Mouse (Mus musculus) MEL (cell line): ENCODE data around the gene Zbtb46.

Source experiments
- CTCF ChIP-seq, 3 experiments: IDR thresholded peaks in 2 of 3; conservative IDR thresholded peaks in 1 of 3; 2 replicates each; pipeline ENCODE4 v1.5.1; 2011 to 2012; ENCODE audit warnings: low read length in 3 of 3, low read depth in 2 of 3, mild to moderate bottlenecking in 2 of 3, improper control_type of control experiment in 1 of 3, inconsistent platforms in 1 of 3, mixed read lengths in 1 of 3, moderate library complexity in 1 of 3; ENCODE audit not compliant: control insufficient read depth in 1 of 3, insufficient read depth in 1 of 3, poor library complexity in 1 of 3, severe bottlenecking in 1 of 3
- MAFK ChIP-seq: IDR thresholded peaks from 2 replicates; pipeline ENCODE4 v1.6.1; 2011; ENCODE audit warnings: low read depth, mild to moderate bottlenecking, low read length, improper control_type of control experiment, borderline replicate concordance
- NELFE ChIP-seq: IDR thresholded peaks from 2 replicates; pipeline ENCODE4 v1.6.1; 2011; ENCODE audit warnings: low read depth, low read length, improper control_type of control experiment
- SIN3A ChIP-seq: IDR thresholded peaks from 2 replicates; pipeline ENCODE4 v1.6.1; 2012; ENCODE audit warnings: low read length, improper control_type of control experiment, inconsistent platforms
- ZMIZ1 ChIP-seq: IDR thresholded peaks from 2 replicates; pipeline ENCODE4 v1.6.1; 2012; ENCODE audit warnings: low read depth, mild to moderate bottlenecking, inconsistent platforms, low read length, improper control_type of control experiment, moderate library complexity

GRCm38 (mm10) chr2:181375787-181376186 is 83.4 kb downstream of the Zbtb46 start:
- TF ChIP-seq NELFE (no peak), SIN3A (no peak), CTCF (IDR thresholded peaks at IDR 0.05 in 2 of 3, conservative IDR thresholded peaks at IDR 0.05 in 1 of 3; ENCODE audit: control insufficient read depth in 1 of 3, insufficient read depth in 1 of 3, low read depth in 2 of 3, low read length in 3 of 3, poor library complexity in 1 of 3, severe bottlenecking in 1 of 3) (peak in 2 of 3 experiments; percentile 55 to 59; a peak in 4 of 6 replicates), MAFK (no peak), ZMIZ1 (no peak)
